11 mouse cellular contexts compared by ENCODE assay signal in the genomic region with DNA sequence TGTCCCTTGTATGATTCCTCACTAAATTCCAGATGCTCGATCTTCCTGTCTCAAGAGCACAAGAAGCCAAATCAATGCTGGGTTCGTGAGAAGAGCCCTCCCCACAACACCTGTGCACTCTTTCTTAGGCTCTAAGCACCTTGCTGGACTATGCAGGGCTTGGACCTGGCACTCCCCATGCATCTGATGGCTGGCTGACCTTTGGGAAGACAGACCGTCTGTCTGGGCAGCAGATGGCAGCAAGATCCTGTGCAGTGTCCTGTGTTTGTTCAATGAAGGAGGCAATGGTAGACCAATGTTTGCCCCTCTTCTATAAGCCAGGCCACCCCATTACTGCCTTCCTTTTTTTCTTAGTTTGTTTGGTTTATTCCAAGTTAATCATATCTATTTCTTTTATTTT. TPM values are rescaled to one million over a fixed set of nuclear protein-coding genes. Genes with fewer than 3 reads are reported as not detected.
A peak's percentile ranks its signal among the peaks of the same experiment; 100 is the strongest.
DNase-seq lines count a peak whose midpoint lies in the region; ATAC-seq and TF ChIP-seq lines count a peak whose summit lies in the region.
"Had no signal": no experiment of that assay in that cellular context is flagged by ENCODE, and none has a peak within 500 bp of the region (broad histone marks: within the 10 kb centered on the region; RNA-seq: fewer than 3 reads in every experiment).

No protein-coding gene starts in this region.

- WGBS in heart, adult 2 months, result 57% methylated on average over 3 of the region's 3 CpGs
- 62% methylated on average over 3 of the region's 3 CpGs for WGBS in lung, adult 2 months
- 68% methylated on average over 3 of the region's 3 CpGs for WGBS in neural tube, embryonic 15.5 days

- no peaks in the 10 kb centered on the region for H3K4me1 ChIP-seq in heart, adult 2 months (ENCODE audit: control insufficient read depth, insufficient read depth, low read length)
- no peaks in the 10 kb centered on the region for H3K4me1 ChIP-seq in lung, adult 2 months (ENCODE audit: control insufficient read depth, insufficient read depth, low read length)
- H3K4me1 ChIP-seq in neural tube, embryonic 15.5 days, result 0 out of 2 replicates have a peak, but pooled peaks cover 3% of the 10 kb centered on the region

- H3K79me2 ChIP-seq in heart, adult 2 months (replicated peaks; ENCODE audit: control insufficient read depth, insufficient read depth, low read length), result no peaks in the 10 kb centered on the region

- TF ChIP-seq EP300 in heart, adult 2 months (IDR thresholded peaks at IDR 0.05; ENCODE audit: insufficient read depth, low read depth, low read length), result no peak

- H3K27me3 ChIP-seq in heart, adult 2 months (ENCODE audit: control insufficient read depth, insufficient read depth, low read length), result no peaks in the 10 kb centered on the region
- no peaks in the 10 kb centered on the region for H3K27me3 ChIP-seq in neural tube, embryonic 15.5 days (replicated peaks)

- DNase-seq in heart, adult 2 months, result no peak
- DNase-seq in heart, adult 9 months (ENCODE audit: low spot score in 2 of 2), result no peak
- no peak for DNase-seq in lung, adult 2 months
- DNase-seq in lung, postnatal 25 days (ENCODE audit: low spot score), result no peak
- peak; percentile 12 for DNase-seq in brain, adult 2 months (ENCODE audit: low read depth, low spot score)
- DNase-seq: adrenal gland, postnatal 10 days had no signal

- no peak for TF ChIP-seq POLR2A in heart, adult 2 months (IDR thresholded peaks at IDR 0.05; ENCODE audit: insufficient read depth, low read depth, low read length)
- no peak for TF ChIP-seq POLR2A in lung, adult 2 months (IDR thresholded peaks at IDR 0.05; ENCODE audit: borderline replicate concordance, extremely low read depth, low read depth, low read length)

- no peak overlapping the region for H3K27ac ChIP-seq in heart, adult 2 months
- no peak overlapping the region for H3K27ac ChIP-seq in neural tube, embryonic 15.5 days (replicated peaks)

- ATAC-seq in megakaryocyte progenitor cell, adult 5-6 weeks (replicated peaks; ENCODE audit: poor library complexity), result peak; percentile 39; the same call in 1 of the 2 replicates
- ATAC-seq in inflammation-experienced regulatory T-cells, adult 6 months, result no peak
- no peak for ATAC-seq in neural tube, embryonic 15.5 days (ENCODE audit: low FRiP score)
- ATAC-seq: forebrain, embryonic 16.5 days had no signal

- H3K4me2 ChIP-seq in neural tube, embryonic 15.5 days, result no peak overlapping the region

- no peak overlapping the region for H3K4me3 ChIP-seq in heart, adult 2 months
- H3K4me3 ChIP-seq in lung, adult 2 months (replicated peaks; ENCODE audit: extremely low read depth, low read depth, low read length), result no peak overlapping the region
- no peak overlapping the region for H3K4me3 ChIP-seq in neural tube, embryonic 15.5 days (replicated peaks)
- H3K4me3 ChIP-seq: myocyte had no signal

- H3K9ac ChIP-seq in heart, adult 2 months (ENCODE audit: low read depth, low read length), result no peak overlapping the region
- no peak overlapping the region for H3K9ac ChIP-seq in neural tube, embryonic 15.5 days (replicated peaks)

- H3K36me3 ChIP-seq in heart, adult 2 months (ENCODE audit: control insufficient read depth, insufficient read depth, low read length), result no peaks in the 10 kb centered on the region
- no peaks in the 10 kb centered on the region for H3K36me3 ChIP-seq in neural tube, embryonic 15.5 days

- no peaks in the 10 kb centered on the region for H3K9me3 ChIP-seq in neural tube, embryonic 15.5 days (replicated peaks)

- TF ChIP-seq CTCF in heart, adult 2 months (IDR thresholded peaks at IDR 0.05), result peak; percentile 22; the same call in 1 of the 2 replicates
- peak; percentile 32 for TF ChIP-seq CTCF in lung, adult 2 months (IDR thresholded peaks at IDR 0.05; ENCODE audit: insufficient read depth, low read length)

- intact Hi-C loops in heart, adult 2 months (cut with DNase I), result loop anchor here (5.0 kb wide), 1 partner anchor 121 kb away; no protein-coding TSS in a partner anchor

RNA-seq across cellular contexts. Expression of a gene that starts 32.7 kb away (rescaled TPM):
- total RNA-seq in heart, adult 2 months (2021), result 1 to 10 TPM; 3.0 to 4.0 TPM
- polyA plus RNA-seq in heart, adult 2 months (2012; rRNA removed), result 1.6 and 2.4 TPM in 2 replicates
- 5.5 and 6.1 TPM in 2 replicates for polyA plus RNA-seq in lung, adult 2 months (2012; rRNA removed)
- total RNA-seq in megakaryocyte progenitor cell, adult 5-6 weeks (2015), result 120 and 136 TPM in 2 replicates
- 15.9 and 26.8 TPM in 2 replicates for total RNA-seq in megakaryocyte progenitor cell, adult 5-6 weeks (2017)
- 100 to 1,000 TPM in 1 of 3 experiments, 10 to 100 TPM in 2; 72.1 to 121 (median 83.8) TPM for polyA plus RNA-seq in inflammation-experienced regulatory T-cells, adult 6 months (2017; shearing (Covaris generic))
- 1.2 and 4.7 TPM in 2 replicates for polyA plus RNA-seq in neural tube, embryonic 15.5 days (2015; fragmentation: Nextera tagmentation; extraction: Ambion mirVana)

Comparison
In these comparisons a context has a peak if more than half of its experiments do, and no peak if none do; other contexts are left out.
1. RNA of a gene that starts 32.7 kb away (polyA plus RNA-seq): 72.1 to 121 TPM in inflammation-experienced regulatory T-cells, adult 6 months; 5.5 to 6.1 TPM in lung, adult 2 months, 1.6 to 2.4 TPM in heart, adult 2 months and 1.2 to 4.7 TPM in neural tube, embryonic 15.5 days; every median in the first group is over 10 times any median in the second.